Mouse (Mus musculus): ENCODE results near the gene Gm4559. TPM values are rescaled to one million over a fixed set of nuclear protein-coding genes. Genes with fewer than 3 reads are reported as not detected.
A peak's percentile ranks its signal among the peaks of the same experiment; 100 is the strongest.
"Not testable (repeated sequence)": the region's sequence is repeated elsewhere in the genome, so short reads cannot be mapped to it uniquely, and the experiment has no call there.

The Gm4559 gene
- total RNA-seq, 2 experiments from 2014 or later, result not detected

DNA sequence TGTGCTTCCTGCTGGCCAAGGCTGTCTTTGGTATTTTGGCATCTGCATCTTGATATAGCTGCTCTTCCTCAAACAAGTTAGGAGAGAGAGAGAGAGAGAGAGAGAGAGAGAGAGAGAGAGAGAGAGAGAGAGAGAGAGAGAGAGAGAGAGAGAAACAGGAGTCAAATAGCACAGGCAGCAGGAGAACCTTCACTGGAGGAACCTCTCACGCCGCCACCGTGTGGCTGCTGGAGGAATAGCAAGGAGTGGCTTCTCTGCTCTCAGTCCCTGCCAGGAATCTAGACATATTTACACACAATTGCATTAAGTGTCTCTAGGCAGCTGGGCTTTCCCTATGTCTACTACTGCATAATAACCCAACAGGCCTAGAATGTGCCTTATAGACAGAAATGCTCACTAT is 4.0 kb upstream of the Gm4559 start:
- DNase-seq, result peak; percentile 83

DNA sequence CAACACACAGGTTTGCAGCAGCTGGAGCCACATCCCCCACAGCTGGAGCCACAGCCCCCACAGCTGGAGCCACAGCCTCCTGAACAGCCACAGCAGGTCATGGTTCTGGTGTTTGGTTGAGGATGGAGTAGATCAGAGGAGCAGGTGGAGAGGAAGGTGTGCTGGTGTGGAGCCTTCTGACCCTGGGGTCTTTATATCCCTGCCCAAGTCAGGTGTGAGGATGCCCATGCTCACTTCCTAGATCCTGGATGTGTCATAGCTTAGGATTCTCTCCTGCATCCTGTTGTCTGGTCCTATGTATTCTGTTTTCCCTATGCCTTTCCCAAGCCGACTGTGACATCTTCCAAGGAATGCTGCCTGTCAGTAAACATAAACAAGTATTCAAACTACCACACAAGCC is 15.9 kb downstream of the Gm4559 start, which contains the start of gene Gm2431:
Gm2431 (minus strand) TSS at position 101 of the 400 bp plus-strand sequence.
- DNase-seq, result not testable (repeated sequence)

- DNase-seq, result peak; percentile 54
Measured at GRCm38 (mm10) chr7:142255517-142255916, 18.6 kb downstream of the Gm4559 start.

DNA sequence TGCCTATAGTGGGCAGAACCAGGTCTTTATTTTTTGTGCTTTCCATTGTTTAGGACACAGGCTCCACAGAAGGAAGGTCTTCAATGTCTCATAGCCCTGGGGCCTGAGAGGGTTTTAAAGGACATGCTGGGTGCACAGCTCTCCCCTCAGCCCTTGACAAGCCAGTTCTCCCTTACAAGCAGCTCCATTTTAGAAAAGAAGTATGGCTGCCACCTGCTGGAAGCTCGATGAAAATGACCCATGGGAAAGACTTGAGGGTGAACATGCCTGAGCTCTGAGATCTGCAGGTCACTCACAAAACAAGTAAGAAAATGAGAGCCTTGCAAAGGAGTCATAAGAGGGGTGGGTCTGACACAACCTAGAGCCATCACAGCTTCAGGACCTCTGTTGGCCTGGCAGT is 24.3 kb downstream of the Gm4559 start:
- peak; percentile 47 for DNase-seq

DNA sequence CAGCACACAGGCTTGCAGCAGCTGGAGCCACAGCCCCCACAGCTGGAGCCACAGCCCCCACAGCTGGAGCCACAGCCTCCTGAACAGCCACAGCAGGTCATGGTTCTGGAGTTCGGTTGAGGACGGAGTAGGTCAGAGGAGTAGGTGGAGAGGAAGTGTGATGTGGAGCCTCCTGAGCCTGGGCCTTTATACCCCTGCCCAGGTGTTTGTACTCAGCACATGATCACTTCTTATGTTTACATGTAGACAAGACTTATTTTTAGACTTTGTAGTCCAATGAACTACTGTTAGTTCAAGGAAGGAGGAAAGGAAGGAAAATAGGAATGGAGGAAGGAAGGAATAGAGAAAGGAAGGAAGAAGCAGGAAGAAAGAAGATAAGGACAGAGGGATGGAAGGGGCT is 33.2 kb downstream of the Gm4559 start, which contains the start of gene Gm40460:
Gm40460 (minus strand) TSS at position 101 of the 400 bp plus-strand sequence.
- DNase-seq, result no peak

DNA sequence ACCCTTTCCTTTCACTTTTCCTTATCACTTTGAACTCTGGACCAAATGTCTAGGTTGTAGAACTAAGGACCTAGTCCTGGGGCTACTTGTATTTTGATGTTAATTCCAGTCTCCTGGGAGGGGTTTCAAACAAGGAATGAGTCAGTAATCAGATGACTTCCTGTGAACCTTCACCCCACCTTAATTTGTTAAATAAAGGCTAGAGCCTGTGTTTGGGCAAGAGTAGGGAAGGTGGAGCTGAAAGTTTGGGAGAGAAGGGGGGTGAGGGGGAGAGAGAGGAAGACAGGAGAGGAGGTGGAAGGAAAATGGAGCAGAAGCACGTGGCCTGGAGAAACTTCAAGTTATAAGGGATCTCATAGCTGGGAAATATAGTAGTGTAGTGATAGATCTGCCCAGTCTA is 42.6 kb downstream of the Gm4559 start:
- DNase-seq, result no peak

DNA sequence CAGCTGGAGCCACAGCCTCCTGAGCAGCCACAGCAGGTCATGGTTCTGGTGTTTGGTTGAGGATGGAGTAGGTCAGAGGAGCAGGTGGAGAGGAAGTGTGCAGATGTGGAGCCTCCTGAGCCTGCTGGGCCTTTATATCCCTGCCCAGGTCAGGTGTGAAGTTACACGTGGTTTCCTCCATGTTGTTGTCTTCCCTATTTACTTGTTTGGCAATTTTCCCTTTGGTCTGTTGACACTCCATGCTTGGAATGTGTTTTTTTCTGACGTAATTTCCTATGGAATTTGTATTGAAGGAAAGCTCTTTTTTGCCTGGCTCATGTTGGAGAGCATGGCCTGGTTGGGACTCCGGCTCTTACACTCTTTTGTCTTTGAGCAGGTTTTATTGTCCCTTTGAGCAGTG is 44.3 kb downstream of the Gm4559 start, which contains the start of gene Krtap5-5:
Krtap5-5 (minus strand) TSS at position 101 of the 400 bp plus-strand sequence.
- DNase-seq, result not testable (repeated sequence)

- no peak for DNase-seq
Measured at GRCm38 (mm10) chr7:142224518-142224917, 49.6 kb downstream of the Gm4559 start.

Other genes with a start within 250 kb of the Gm4559 start
- 10 to 100 TPM; 46.8 to 47.4 TPM for gene Mob2, start 213.3 kb downstream of the Gm4559 start, total RNA-seq (2021)
- 10 to 100 TPM in 1 of 2 experiments, 1 to 10 TPM in 1; 7.6 to 11.4 TPM for gene Dusp8, start 178.5 kb downstream of the Gm4559 start, total RNA-seq (2021)
- not detected for gene Gm45618, start 153.6 kb downstream of the Gm4559 start, total RNA-seq (2021)
- gene Gm39115, start 138.3 kb downstream of the Gm4559 start, total RNA-seq (2021), result not detected
- not detected for gene Gm45337, start 129.8 kb downstream of the Gm4559 start, total RNA-seq (2021)
- not detected for gene Gm29735, start 117.2 kb downstream of the Gm4559 start, total RNA-seq (2021)
- not detected for gene Gm4553, start 108.6 kb downstream of the Gm4559 start, total RNA-seq (2021)
- gene Krtap5-2, start 98.4 kb downstream of the Gm4559 start, total RNA-seq (2021), result not detected
- not detected for gene Gm10153, start 84.0 kb downstream of the Gm4559 start, total RNA-seq (2021)
- gene Krtap5-3, start 73.0 kb downstream of the Gm4559 start, total RNA-seq (2021), result not detected
- gene Gm7579, start 62.5 kb downstream of the Gm4559 start, total RNA-seq (2021), result not detected
- not detected for gene Krtap5-5, start 44.4 kb downstream of the Gm4559 start, total RNA-seq (2021)
- not detected for gene Gm40460, start 33.3 kb downstream of the Gm4559 start, total RNA-seq (2021)
- gene Gm2431, start 16.0 kb downstream of the Gm4559 start, total RNA-seq (2021), result not detected
- not detected for gene Krtap5-1, start 22.8 kb upstream of the Gm4559 start, total RNA-seq (2021)
- not detected for gene Krtap5-4, start 29.2 kb upstream of the Gm4559 start, total RNA-seq (2021)
- gene Ifitm10, start 99.4 kb upstream of the Gm4559 start, total RNA-seq (2021), result 1 to 10 TPM; 3.5 to 3.6 TPM
- gene Gm49369, start 108.3 kb upstream of the Gm4559 start, total RNA-seq (2021), result 1 to 10 TPM in 1 of 2 experiments, under 1 TPM in 1; 0.73 to 3.7 TPM
- 100 to 1,000 TPM; 603 to 610 TPM for gene Ctsd, start 113.7 kb upstream of the Gm4559 start, total RNA-seq (2021)
- gene Syt8, start 160.5 kb upstream of the Gm4559 start, total RNA-seq (2021), result not detected
- 100 to 1,000 TPM; 196 to 793 TPM for gene Tnni2, start 167.4 kb upstream of the Gm4559 start, total RNA-seq (2021)
- gene Lsp1, start 186.4 kb upstream of the Gm4559 start, total RNA-seq (2021), result 10 to 100 TPM; 26.7 to 39.3 TPM
- gene Tnnt3, start 224.5 kb upstream of the Gm4559 start, total RNA-seq (2021), result 1,000 to 10,000 TPM in 1 of 2 experiments, 100 to 1,000 TPM in 1; 272 to 1,179 TPM